Mouse (Mus musculus): ENCODE measurements around the gene Klk1b16. TPM values are rescaled to one million over a fixed set of nuclear protein-coding genes. Genes with fewer than 3 reads are reported as not detected.
"Not testable (repeated sequence)": the region's sequence is repeated elsewhere in the genome, so short reads cannot be mapped to it uniquely, and the experiment has no call there.

Klk1b16 gene
- not detected in 2 replicates for polyA plus RNA-seq (2014; fragmentation: Nextera tagmentation; extraction: Ambion mirVana)

DNA sequence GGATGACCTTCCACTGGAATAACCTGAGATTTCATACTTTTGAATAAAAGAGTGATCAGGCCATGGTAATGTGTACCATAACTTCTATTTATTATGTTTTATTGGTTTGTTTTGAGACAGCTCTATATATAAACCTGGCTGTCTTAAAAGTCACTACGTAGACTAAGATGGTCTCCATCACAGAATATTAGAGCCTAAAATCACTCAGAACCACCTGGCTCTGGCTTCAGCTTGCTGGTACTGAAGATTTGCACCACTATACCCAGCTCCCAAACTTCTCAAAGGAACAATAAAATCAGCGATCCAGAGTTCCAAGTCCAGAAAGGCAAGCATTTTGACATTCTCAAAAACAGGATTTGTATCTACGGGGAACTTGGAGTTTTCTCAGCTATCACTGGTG is at the start of gene Klk1b16:
Gene Klk1b16 (plus strand): TSS at position 301 of the 400 bp plus-strand sequence.
- no peak for DNase-seq (ENCODE audit: low spot score, missing footprints)
- Histone ChIP-seq H3K4me1 (ENCODE audit: control insufficient read depth, insufficient read depth, low read length) (no peaks in the 10 kb centered on the region), H3K9me3 (ENCODE audit: control insufficient read depth, low read length) (no peaks in the 10 kb centered on the region), H3K4me3 (ENCODE audit: low read depth, low read length) (no peak within 1 kb of the TSS), H3K27me3 (ENCODE audit: control insufficient read depth, insufficient read depth, low read length) (no peaks in the 10 kb centered on the region), H3K27ac (ENCODE audit: low read depth, low read length) (no peak within 1 kb of the TSS), H3K4me2 (no peak within 1 kb of the TSS), H3K36me3 (ENCODE audit: control insufficient read depth, insufficient read depth, low read length) (no peaks in the 10 kb centered on the region), H3K9ac (ENCODE audit: low read length) (no peak within 1 kb of the TSS)
- ATAC-seq (ENCODE audit: low FRiP score) = no peak
- 87% methylated on average over 3 of the region's 3 CpGs for WGBS

DNA sequence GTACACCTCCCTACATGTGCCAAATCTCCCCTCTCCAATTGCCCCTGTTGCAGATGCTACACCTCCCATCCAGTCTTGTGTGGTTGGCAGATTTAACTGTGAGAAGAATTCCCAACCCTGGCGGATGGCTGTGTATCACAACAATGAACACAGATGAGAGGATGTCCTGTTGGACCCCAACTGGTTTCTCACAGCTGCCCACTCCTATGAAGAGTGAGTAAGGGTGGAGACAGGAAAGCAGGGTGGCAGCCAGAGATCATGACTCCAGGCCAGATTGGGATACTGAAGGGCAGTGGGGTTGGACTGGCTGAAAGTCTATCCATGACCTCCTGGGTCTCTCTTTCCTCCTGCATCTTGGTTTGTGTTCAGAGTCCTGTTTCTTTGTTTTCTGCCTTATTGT is 40.5 kb upstream of the Klk1b16 start:
- DNase-seq (ENCODE audit: low spot score, missing footprints) (no peak), ATAC-seq (ENCODE audit: low FRiP score) (no peak)
- Histone ChIP-seq H3K36me3 (ENCODE audit: control insufficient read depth, insufficient read depth, low read length) (no peaks in the 10 kb centered on the region), H3K27me3 (ENCODE audit: control insufficient read depth, insufficient read depth, low read length) (no peaks in the 10 kb centered on the region), H3K4me2 (no peak overlapping the region), H3K9me3 (ENCODE audit: control insufficient read depth, low read length) (no peaks in the 10 kb centered on the region), H3K27ac (ENCODE audit: low read depth, low read length) (no peak overlapping the region), H3K4me3 (ENCODE audit: low read depth, low read length) (no peak overlapping the region), H3K4me1 (ENCODE audit: control insufficient read depth, insufficient read depth, low read length) (no peaks in the 10 kb centered on the region), H3K9ac (ENCODE audit: low read length) (no peak overlapping the region)
- WGBS = 91% methylated on average over 1 of the region's 1 CpGs

DNA sequence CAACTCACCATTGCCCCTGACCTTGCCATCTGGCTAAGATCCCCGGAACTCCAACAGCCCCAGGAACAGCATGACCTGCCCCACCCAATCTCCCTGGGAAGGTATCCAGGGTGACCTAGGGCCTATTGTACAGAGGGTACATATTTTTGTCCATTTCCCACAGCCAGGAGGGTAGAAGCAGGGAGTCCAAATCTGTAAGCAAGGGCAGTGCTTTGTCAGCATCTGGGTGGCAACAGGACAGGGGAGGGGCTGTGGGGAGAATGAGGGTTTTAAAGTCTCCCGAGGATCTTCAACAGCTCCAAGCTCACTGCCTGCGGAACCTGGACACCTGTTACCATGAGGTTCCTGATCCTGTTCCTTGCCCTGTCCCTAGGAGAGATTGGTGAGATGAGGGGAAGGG is 34.5 kb upstream of the Klk1b16 start, which contains the start of gene Klk1b21:
Gene Klk1b21 (plus strand): TSS at position 301 of the 400 bp plus-strand sequence.
- not testable (repeated sequence) for H3K27me3 ChIP-seq (ENCODE audit: control insufficient read depth, insufficient read depth, low read length); DNase-seq (ENCODE audit: low spot score, missing footprints); H3K36me3 ChIP-seq (ENCODE audit: control insufficient read depth, insufficient read depth, low read length); ATAC-seq (ENCODE audit: low FRiP score); H3K4me2 ChIP-seq; H3K9ac ChIP-seq (ENCODE audit: low read length); H3K4me3 ChIP-seq (ENCODE audit: low read depth, low read length); H3K27ac ChIP-seq (ENCODE audit: low read depth, low read length); H3K4me1 ChIP-seq (ENCODE audit: control insufficient read depth, insufficient read depth, low read length); H3K9me3 ChIP-seq (ENCODE audit: control insufficient read depth, low read length)
- WGBS = 82% methylated on average over 3 of the region's 3 CpGs

DNA sequence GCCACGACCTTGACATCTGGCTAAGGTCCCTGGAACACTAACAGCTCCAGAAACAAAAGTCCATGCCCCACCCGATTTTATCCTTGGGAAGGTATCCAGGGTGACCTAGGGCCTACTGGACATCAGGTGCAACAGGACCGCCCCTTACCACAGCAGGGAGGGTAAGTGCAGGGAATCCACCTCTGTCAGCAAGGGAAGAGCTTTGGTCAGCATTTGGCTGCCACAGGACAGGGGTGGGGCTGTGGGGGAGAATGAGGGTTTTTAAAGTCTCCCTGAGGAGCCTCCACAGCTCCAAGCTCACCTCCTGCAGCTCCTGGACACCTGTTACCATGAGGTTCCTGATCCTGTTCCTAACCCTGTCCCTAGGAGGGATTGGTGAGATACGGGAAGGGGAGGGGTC is 24.2 kb upstream of the Klk1b16 start, which contains the start of gene Klk1b22:
Gene Klk1b22 (plus strand): TSS at position 301 of the 400 bp plus-strand sequence.
- DNase-seq (ENCODE audit: low spot score, missing footprints) (no peak), ATAC-seq (ENCODE audit: low FRiP score) (no peak)
- Histone ChIP-seq H3K36me3 (ENCODE audit: control insufficient read depth, insufficient read depth, low read length) (no peaks in the 10 kb centered on the region), H3K27me3 (ENCODE audit: control insufficient read depth, insufficient read depth, low read length) (no peaks in the 10 kb centered on the region), H3K27ac (ENCODE audit: low read depth, low read length) (no peak within 1 kb of the TSS), H3K9me3 (ENCODE audit: control insufficient read depth, low read length) (no peaks in the 10 kb centered on the region), H3K4me2 (no peak within 1 kb of the TSS), H3K4me1 (ENCODE audit: control insufficient read depth, insufficient read depth, low read length) (no peaks in the 10 kb centered on the region), H3K9ac (ENCODE audit: low read length) (no peak within 1 kb of the TSS), H3K4me3 (ENCODE audit: low read depth, low read length) (no peak within 1 kb of the TSS)
- WGBS = 60% methylated on average over 4 of the region's 4 CpGs

DNA sequence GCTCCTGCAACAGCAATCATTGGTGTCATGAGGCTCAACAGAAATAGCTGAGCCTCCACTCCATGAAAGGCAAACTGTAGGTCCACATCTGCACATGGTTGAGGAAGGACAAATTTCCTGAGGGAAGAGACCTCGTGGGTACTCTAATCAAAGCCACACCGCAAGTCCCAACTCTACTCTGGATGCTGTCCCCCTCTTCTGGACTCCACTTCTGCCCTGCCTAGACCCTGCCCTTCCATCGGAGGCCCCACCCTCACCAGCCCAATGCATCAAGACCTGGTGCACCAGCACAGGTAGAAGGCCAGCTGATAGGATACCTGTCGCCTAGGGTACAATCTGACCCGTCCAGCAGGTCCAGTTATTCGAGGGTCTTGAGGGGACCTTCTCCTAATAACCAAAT is 13.1 kb upstream of the Klk1b16 start:
- ATAC-seq (ENCODE audit: low FRiP score) (no peak), DNase-seq (ENCODE audit: low spot score, missing footprints) (no peak)
- H3K9ac ChIP-seq (ENCODE audit: low read length) = no peak overlapping the region
- no peaks in the 10 kb centered on the region for H3K27me3 ChIP-seq (ENCODE audit: control insufficient read depth, insufficient read depth, low read length)
- no peak overlapping the region for H3K4me3 ChIP-seq (ENCODE audit: low read depth, low read length)
- H3K4me2 ChIP-seq = no peak overlapping the region
- no peaks in the 10 kb centered on the region for H3K4me1 ChIP-seq (ENCODE audit: control insufficient read depth, insufficient read depth, low read length)
- WGBS = 92% methylated on average over 6 of the region's 6 CpGs
- H3K27ac ChIP-seq (ENCODE audit: low read depth, low read length) = no peak overlapping the region
- no peaks in the 10 kb centered on the region for H3K36me3 ChIP-seq (ENCODE audit: control insufficient read depth, insufficient read depth, low read length)
- H3K9me3 ChIP-seq (ENCODE audit: control insufficient read depth, low read length) = no peaks in the 10 kb centered on the region

DNA sequence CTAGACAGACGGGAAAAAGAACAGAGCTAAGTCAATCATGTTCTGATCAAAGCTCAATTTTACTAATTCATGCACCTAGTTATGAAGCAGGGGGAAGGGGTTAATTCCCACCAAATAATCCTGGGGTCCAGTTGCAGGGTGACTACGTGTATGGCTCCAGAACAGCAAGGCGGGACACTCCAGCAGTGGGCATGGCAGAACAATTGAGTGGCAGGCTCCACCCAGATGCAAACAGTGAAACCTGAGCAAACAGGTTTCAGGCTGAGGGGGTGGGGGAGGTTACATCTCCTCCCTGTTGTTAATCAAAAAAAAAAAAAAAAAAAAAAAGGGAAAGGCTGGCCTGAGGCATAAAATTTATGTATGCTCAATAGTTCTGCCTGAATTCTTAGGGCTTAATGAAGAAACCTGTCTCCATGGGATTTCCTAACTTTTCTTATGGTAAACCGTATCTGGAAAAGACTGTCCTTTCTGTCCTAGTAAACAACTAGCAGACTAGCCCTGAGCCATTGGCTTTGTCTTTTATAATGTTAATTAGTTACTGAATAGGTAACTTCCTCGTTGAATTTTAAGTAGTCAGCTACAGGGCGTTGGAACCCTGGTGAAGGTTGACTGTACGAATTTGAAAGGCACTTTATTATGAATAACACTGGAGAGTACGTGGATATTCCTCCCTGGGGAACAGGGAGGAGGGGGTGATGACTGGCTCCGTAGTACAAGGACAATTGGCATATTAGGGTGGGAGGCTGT is 42.9 kb downstream of the Klk1b16 start:
- Histone ChIP-seq H3K4me1 (ENCODE audit: control insufficient read depth, insufficient read depth, low read length) (no peaks in the 10 kb centered on the region), H3K9me3 (ENCODE audit: control insufficient read depth, low read length) (no peaks in the 10 kb centered on the region), H3K4me2 (no peak overlapping the region), H3K27ac (ENCODE audit: low read depth, low read length) (no peak overlapping the region), H3K4me3 (ENCODE audit: low read depth, low read length) (no peak overlapping the region), H3K27me3 (ENCODE audit: control insufficient read depth, insufficient read depth, low read length) (no peaks in the 10 kb centered on the region), H3K36me3 (ENCODE audit: control insufficient read depth, insufficient read depth, low read length) (no peaks in the 10 kb centered on the region), H3K9ac (ENCODE audit: low read length) (no peak overlapping the region)
- ATAC-seq (ENCODE audit: low FRiP score) = no peak
- WGBS = 68% methylated on average over 9 of the region's 9 CpGs
- no peak for DNase-seq (ENCODE audit: low spot score, missing footprints)

DNA sequence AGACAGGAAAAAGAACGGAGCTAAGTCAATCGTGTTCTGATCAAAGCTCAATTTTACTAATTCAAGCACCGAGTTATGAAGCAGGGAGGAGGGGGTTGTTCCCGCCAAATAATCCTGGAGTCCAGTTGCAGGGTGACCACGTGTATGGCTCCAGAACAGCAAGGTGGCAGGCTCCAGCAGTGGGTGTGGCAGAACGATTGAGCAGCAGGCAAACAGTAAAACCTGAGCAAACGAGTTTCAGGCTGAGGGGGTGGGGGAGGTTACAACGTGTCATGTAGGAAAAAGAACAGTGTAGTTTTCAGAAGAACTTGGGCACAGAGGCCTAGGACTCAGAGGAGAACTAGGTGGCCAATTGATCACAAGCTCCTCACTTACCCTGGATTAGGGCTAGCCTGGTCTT is 49.9 kb downstream of the Klk1b16 start:
- H3K27me3 ChIP-seq (ENCODE audit: control insufficient read depth, insufficient read depth, low read length); ATAC-seq (ENCODE audit: low FRiP score); H3K4me3 ChIP-seq (ENCODE audit: low read depth, low read length); H3K27ac ChIP-seq (ENCODE audit: low read depth, low read length); DNase-seq (ENCODE audit: low spot score, missing footprints); H3K9ac ChIP-seq (ENCODE audit: low read length); H3K9me3 ChIP-seq (ENCODE audit: control insufficient read depth, low read length); H3K36me3 ChIP-seq (ENCODE audit: control insufficient read depth, insufficient read depth, low read length); H3K4me2 ChIP-seq; H3K4me1 ChIP-seq (ENCODE audit: control insufficient read depth, insufficient read depth, low read length): not testable (repeated sequence)
- 74% methylated on average over 8 of the region's 8 CpGs for WGBS

DNA sequence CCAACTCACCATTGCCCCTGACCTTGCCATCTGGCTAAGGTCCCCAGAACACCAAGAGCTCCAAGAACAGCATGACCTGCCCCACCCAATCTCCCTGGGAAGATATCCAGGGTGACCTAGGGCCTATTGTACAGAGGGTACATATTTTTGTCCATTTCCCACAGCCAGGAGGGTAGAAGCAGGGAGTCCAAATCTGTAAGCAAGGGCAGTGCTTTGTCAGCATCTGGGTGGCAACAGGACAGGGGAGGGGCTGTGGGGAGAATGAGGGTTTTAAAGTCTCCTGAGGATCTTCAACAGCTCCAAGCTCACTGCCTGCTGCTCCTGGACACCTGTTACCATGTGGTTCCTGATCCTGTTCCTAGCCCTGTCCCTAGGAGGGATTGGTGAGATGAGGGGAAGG is 51.4 kb downstream of the Klk1b16 start, which contains the start of gene Klk1b24:
Gene Klk1b24 (plus strand): TSS at position 301 of the 400 bp plus-strand sequence.
- not testable (repeated sequence) for H3K9ac ChIP-seq (ENCODE audit: low read length); H3K4me2 ChIP-seq; H3K27me3 ChIP-seq (ENCODE audit: control insufficient read depth, insufficient read depth, low read length)

More for the DNA sequence above, 51.4 kb downstream of the Klk1b16 start, which contains the start of gene Klk1b24:
- not testable (repeated sequence) for ATAC-seq (ENCODE audit: low FRiP score); H3K36me3 ChIP-seq (ENCODE audit: control insufficient read depth, insufficient read depth, low read length); DNase-seq (ENCODE audit: low spot score, missing footprints); H3K27ac ChIP-seq (ENCODE audit: low read depth, low read length); H3K4me3 ChIP-seq (ENCODE audit: low read depth, low read length); H3K9me3 ChIP-seq (ENCODE audit: control insufficient read depth, low read length); H3K4me1 ChIP-seq (ENCODE audit: control insufficient read depth, insufficient read depth, low read length)

Measured in midbrain, embryonic 11.5 days (tissue).